8 mouse cellular contexts compared by ENCODE assay signal in the genomic region with DNA sequence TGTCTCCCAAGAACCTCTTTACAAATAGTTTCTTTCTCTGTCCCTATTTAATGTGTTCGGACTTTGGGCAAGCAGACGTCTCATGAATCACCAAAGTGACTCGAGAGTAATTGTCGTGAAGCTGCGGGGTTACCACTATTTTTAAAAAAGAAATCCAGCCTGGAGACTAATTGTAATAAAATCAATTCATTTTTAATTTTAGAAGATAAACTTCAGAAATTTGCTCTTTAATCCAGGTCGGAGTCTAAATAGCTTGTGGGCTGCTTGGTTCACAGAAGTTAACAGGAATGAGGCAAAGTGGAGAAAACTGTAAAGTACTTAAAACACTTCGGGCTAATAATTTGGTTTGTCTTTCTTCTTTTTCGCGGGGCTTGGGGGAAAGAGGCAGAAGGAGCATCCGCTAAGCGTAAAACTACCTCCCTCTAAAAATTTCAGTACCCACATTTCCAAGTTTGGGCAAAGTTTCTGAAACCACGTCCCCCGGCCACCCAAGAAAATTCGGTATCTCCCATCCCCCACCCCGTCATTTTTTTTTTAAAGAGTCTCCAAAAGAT. TPM values are rescaled to one million over a fixed set of nuclear protein-coding genes. Genes with fewer than 3 reads are reported as not detected.
DNase-seq lines count a peak whose midpoint lies in the region; ATAC-seq lines count a peak whose summit lies in the region.

No protein-coding gene starts in this region.

- H3K36me3 ChIP-seq in erythroblast, embryonic 14.5 days (ENCODE audit: control insufficient read depth), result no peaks in the 10 kb centered on the region; the same call in 1 of the 2 replicates
- no peaks in the 10 kb centered on the region for H3K36me3 ChIP-seq in neural tube, embryonic 11.5 days (ENCODE audit: control insufficient read depth, insufficient read depth, low read length)
- no peaks in the 10 kb centered on the region for H3K36me3 ChIP-seq in limb, embryonic 15.5 days
- H3K36me3 ChIP-seq in stomach, embryonic 15.5 days, result no peaks in the 10 kb centered on the region

- H3K9me3 ChIP-seq in erythroblast, embryonic 14.5 days (ENCODE audit: control insufficient read depth, low read length), result no peaks in the 10 kb centered on the region; the same call in 1 of the 2 replicates
- no peaks in the 10 kb centered on the region for H3K9me3 ChIP-seq in neural tube, embryonic 11.5 days (ENCODE audit: control insufficient read depth, low read length)
- H3K9me3 ChIP-seq in limb, embryonic 15.5 days, result no peaks in the 10 kb centered on the region
- H3K9me3 ChIP-seq in stomach, embryonic 15.5 days, result no peaks in the 10 kb centered on the region

- H3K4me3 ChIP-seq in erythroblast, embryonic 14.5 days (replicated peaks), result peak overlapping the region; percentile 44
- H3K4me3 ChIP-seq in neural tube, embryonic 11.5 days (ENCODE audit: low read depth, low read length), result peak overlapping the region; percentile 53
- H3K4me3 ChIP-seq in limb, embryonic 15.5 days, result peak overlapping the region; percentile 63
- H3K4me3 ChIP-seq in stomach, embryonic 15.5 days (replicated peaks), result peak overlapping the region; percentile 58

- ATAC-seq in erythroblast, adult 5-6 weeks (replicated peaks; ENCODE audit: low FRiP score, poor library complexity, severe bottlenecking), result no peak
- no peak for ATAC-seq in neural tube, embryonic 11.5 days (ENCODE audit: insufficient read depth, low FRiP score, low TSS enrichment)
- ATAC-seq in limb, embryonic 15.5 days (ENCODE audit: insufficient number of reproducible peaks, low FRiP score, low TSS enrichment, low read depth), result no peak
- no peak for ATAC-seq in stomach, embryonic 15.5 days (ENCODE audit: insufficient read depth, low FRiP score, low read depth)
- no peak for ATAC-seq in monocyte, adult 5-6 weeks (replicated peaks; ENCODE audit: insufficient number of reproducible peaks, low FRiP score, low TSS enrichment, poor library complexity, severe bottlenecking)

- no peak for DNase-seq in neural tube, embryonic 11.5 days (ENCODE audit: low spot score)
- no peak for DNase-seq in neural tube, embryonic 10.5 days (ENCODE audit: extremely low spot score, low spot score)
- no peak for DNase-seq in adrenal gland, adult 2 months

- H3K9ac ChIP-seq in neural tube, embryonic 11.5 days (ENCODE audit: low read length), result peak overlapping the region; percentile 57
- H3K9ac ChIP-seq in limb, embryonic 15.5 days, result peak overlapping the region; percentile 52; the same call in 1 of the 2 replicates
- no peak overlapping the region for H3K9ac ChIP-seq in stomach, embryonic 15.5 days

- peak overlapping the region; percentile 95 for H3K4me2 ChIP-seq in neural tube, embryonic 11.5 days (ENCODE audit: low read depth)
- H3K4me2 ChIP-seq in limb, embryonic 15.5 days, result peak overlapping the region; percentile 96
- peak overlapping the region; percentile 97 for H3K4me2 ChIP-seq in stomach, embryonic 15.5 days

- no peak overlapping the region for H3K27ac ChIP-seq in neural tube, embryonic 11.5 days (ENCODE audit: low read depth, low read length)
- no peak overlapping the region for H3K27ac ChIP-seq in limb, embryonic 15.5 days
- no peak overlapping the region; the same call in 1 of the 2 replicates for H3K27ac ChIP-seq in stomach, embryonic 15.5 days

- under 1% methylated on average over 15 of the region's 15 CpGs for WGBS in neural tube, embryonic 11.5 days
- WGBS in limb, embryonic 15.5 days, result 1% methylated on average over 15 of the region's 15 CpGs
- WGBS in stomach, embryonic 15.5 days, result 2% methylated on average over 15 of the region's 15 CpGs

- peaks cover 82% of the 10 kb centered on the region for H3K27me3 ChIP-seq in erythroblast, embryonic 14.5 days (ENCODE audit: control insufficient read depth)
- H3K27me3 ChIP-seq in neural tube, embryonic 11.5 days (ENCODE audit: control insufficient read depth, insufficient read depth, low read length), result peaks cover 14% of the 10 kb centered on the region
- peaks cover 49% of the 10 kb centered on the region for H3K27me3 ChIP-seq in limb, embryonic 15.5 days
- H3K27me3 ChIP-seq in stomach, embryonic 15.5 days (replicated peaks), result peaks cover 29% of the 10 kb centered on the region

- no peaks in the 10 kb centered on the region for H3K4me1 ChIP-seq in erythroblast, embryonic 14.5 days (ENCODE audit: control insufficient read depth)
- H3K4me1 ChIP-seq in neural tube, embryonic 11.5 days (ENCODE audit: control insufficient read depth, insufficient read depth, low read length), result no peaks in the 10 kb centered on the region; the same call in 1 of the 2 replicates
- H3K4me1 ChIP-seq in limb, embryonic 15.5 days, result peaks cover 26% of the 10 kb centered on the region
- peaks cover 24% of the 10 kb centered on the region for H3K4me1 ChIP-seq in stomach, embryonic 15.5 days

RNA-seq across cellular contexts. Expression of a gene that starts 1.1 kb away (rescaled TPM):
- polyA plus RNA-seq in erythroblast, embryonic 14.5 days (2012), result not detected in 2 replicates
- total RNA-seq in erythroblast, adult 5-6 weeks (2015; ENCODE audit: low replicate concordance), result not detected in 2 replicates
- total RNA-seq in erythroblast, adult 5-6 weeks (2017; ENCODE audit: low replicate concordance), result not detected in 2 replicates
- polyA plus RNA-seq in neural tube, embryonic 11.5 days (2014; fragmentation: Nextera tagmentation; extraction: Ambion mirVana), result 14.2 and 16.9 TPM in 2 replicates
- 53.4 and 55.4 TPM in 2 replicates for polyA plus RNA-seq in limb, embryonic 15.5 days (2015; fragmentation: Nextera tagmentation; extraction: Ambion mirVana)
- polyA plus RNA-seq in stomach, embryonic 15.5 days (2015; fragmentation: Nextera tagmentation; extraction: Ambion mirVana), result 41.8 and 59.4 TPM in 2 replicates
- 10 to 100 TPM; 10.1 to 11.4 TPM for total RNA-seq in adrenal gland, adult 2 months (2021)
- polyA plus RNA-seq in adrenal gland, adult 2 months (2012; rRNA removed), result 1.2 and 2.0 TPM in 2 replicates
- 0.11 TPM in 1 of 3 replicates, not detected in the others for total RNA-seq in monocyte, adult 5-6 weeks (2017)
